Mouse (Mus musculus) colon, adult 2 months (tissue): Measurements from ENCODE around the gene Galnt7. TPM values are rescaled to one million over a fixed set of nuclear protein-coding genes. Genes with fewer than 3 reads are reported as not detected.

Experiments
- polyA plus RNA-seq: library from polyadenylated mRNA; depleted of rRNA; stranded (reverse); fragments of >200 nt; gene quantifications from 2 replicates; pipeline ENCODE4 v1.2.3, GENCODE M21; 2012; rRNA removed

Gene Galnt7
- 13.4 and 22.5 TPM in 2 replicates for polyA plus RNA-seq

GRCm38 (mm10) chr8:57652456-57653055 is at the start of gene Galnt7:
Gene Galnt7, minus strand, starts transcription at chr8:57653032.

GRCm38 (mm10) chr8:57511316-57512118 is 141.3 kb downstream of the Galnt7 start, which contains the start of gene Hmgb2:
Gene Hmgb2, plus strand, starts transcription at chr8:57511907.

GRCm38 (mm10) chr8:57487441-57488155 is 165.2 kb downstream of the Galnt7 start, which contains the start of gene Sap30:
Gene Sap30, minus strand, starts transcription at chr8:57487860.

Other genes with a start within 250 kb of the Galnt7 start
- gene Scrg1, start 197.1 kb downstream of the Galnt7 start, polyA plus RNA-seq: 0.43 TPM in 1 of 2 replicates, not detected in the other
- gene Sap30, start 165.2 kb downstream of the Galnt7 start, polyA plus RNA-seq: 11.2 and 16.7 TPM in 2 replicates
- gene Hmgb2, start 141.1 kb downstream of the Galnt7 start, polyA plus RNA-seq: 10.5 and 15.4 TPM in 2 replicates